Mouse (Mus musculus) kidney, embryonic 15.5 days (tissue): Measurements from ENCODE around the gene Pxk. TPM values are rescaled to one million over a fixed set of nuclear protein-coding genes. Genes with fewer than 3 reads are reported as not detected.
A peak's percentile ranks its signal among the peaks of the same experiment; 100 is the strongest.

ENCODE experiments used
- ATAC-seq: fragments of 200-750 bp; cut with Nextera tagmentation; replicated peaks from 2 replicates; pipeline ENCODE4 v1.8.0; 2017; ENCODE audit warnings: moderate TSS enrichment; ENCODE audit not compliant: low FRiP score
- H3K27ac ChIP-seq: fragments of 300-500 bp; sonication (generic); 2 replicates; pipeline ENCODE4 v1.5.1; 2015; ENCODE audit warnings: mild to moderate bottlenecking, inconsistent platforms
- H3K27me3 ChIP-seq: fragments of 300-500 bp; sonication (generic); 2 replicates; pipeline ENCODE4 v1.6.1; 2015; ENCODE audit warnings: inconsistent platforms
- H3K36me3 ChIP-seq: fragments of 300-500 bp; sonication (generic); 2 replicates; pipeline ENCODE4 v1.6.1; 2015; ENCODE audit warnings: inconsistent platforms
- H3K4me1 ChIP-seq: fragments of 300-500 bp; sonication (generic); 2 replicates; pipeline ENCODE4 v1.6.1; 2015; ENCODE audit warnings: inconsistent platforms
- H3K4me2 ChIP-seq: fragments of 300-500 bp; sonication (generic); 2 replicates; pipeline ENCODE4 v1.6.1; 2015; ENCODE audit warnings: moderate library complexity, mild to moderate bottlenecking, inconsistent platforms
- H3K4me3 ChIP-seq: fragments of 300-500 bp; sonication (generic); replicated peaks from 2 replicates; pipeline ENCODE4 v1.5.1; 2015; ENCODE audit warnings: mild to moderate bottlenecking, inconsistent platforms
- H3K9ac ChIP-seq: fragments of 300-500 bp; sonication (generic); 2 replicates; pipeline ENCODE4 v1.6.1; 2015; ENCODE audit warnings: mild to moderate bottlenecking, inconsistent platforms
- H3K9me3 ChIP-seq: fragments of 300-500 bp; sonication (generic); replicated peaks from 2 replicates; pipeline ENCODE4 v1.6.1; 2016; ENCODE audit warnings: inconsistent platforms
- WGBS: fragments of 180-500 bp; shearing (Covaris S2); methylation state at CpG from one replicate; pipeline ENCODE4 v1.1.7; 2015; ENCODE audit warnings: mixed read lengths; 5-methylcytosine and 5-hydroxymethylcytosine counted together
- polyA plus RNA-seq: library from polyadenylated mRNA; unstranded; fragments of >200 nt; fragmentation: Nextera tagmentation; extraction: Ambion mirVana; gene quantifications from 2 replicates; pipeline ENCODE4 v1.2.1, GENCODE M21; 2015

Gene Pxk
- polyA plus RNA-seq, 1 experiment from 2014 or later: 35.1 TPM

- peaks cover 16% of the 10 kb centered on the region for H3K4me1 ChIP-seq
- peak overlapping the region; percentile 74 for H3K9ac ChIP-seq
- H3K4me2 ChIP-seq: peak overlapping the region; percentile 81
- peak overlapping the region; percentile 99 for H3K27ac ChIP-seq
- WGBS: 4% methylated on average over 11 of the region's 11 CpGs
- H3K36me3 ChIP-seq: peaks cover 23% of the 10 kb centered on the region
- no peaks in the 10 kb centered on the region for H3K9me3 ChIP-seq
- peak; percentile 68 for ATAC-seq
- no peaks in the 10 kb centered on the region for H3K27me3 ChIP-seq
- peak overlapping the region; percentile 82 for H3K4me3 ChIP-seq
Observed at GRCm38 (mm10) chr14:8080718-8081117, 17.3 kb upstream of the Pxk start.

GRCm38 (mm10) chr14:8082949-8083348 is 15.1 kb upstream of the Pxk start:
- H3K4me2 ChIP-seq: no peak overlapping the region
- H3K9ac ChIP-seq: no peak overlapping the region
- no peaks in the 10 kb centered on the region for H3K9me3 ChIP-seq
- H3K4me1 ChIP-seq: peaks cover 16% of the 10 kb centered on the region
- H3K27ac ChIP-seq: no peak overlapping the region
- 95% methylated on average over 1 of the region's 1 CpGs for WGBS
- H3K4me3 ChIP-seq: no peak overlapping the region
- no peak for ATAC-seq
- H3K36me3 ChIP-seq: peaks cover 45% of the 10 kb centered on the region
- H3K27me3 ChIP-seq: no peaks in the 10 kb centered on the region

GRCm38 (mm10) chr14:8089016-8089415 is 9.0 kb upstream of the Pxk start:
- Histone ChIP-seq H3K27me3 (no peaks in the 10 kb centered on the region), H3K9ac (no peak overlapping the region), H3K9me3 (no peaks in the 10 kb centered on the region), H3K4me3 (no peak overlapping the region), H3K36me3 (peaks cover 73% of the 10 kb centered on the region), H3K27ac (no peak overlapping the region), H3K4me2 (no peak overlapping the region), H3K4me1 (no peaks in the 10 kb centered on the region)
- 92% methylated on average over 2 of the region's 2 CpGs for WGBS
- no peak for ATAC-seq

GRCm38 (mm10) chr14:8092573-8092972 is 5.4 kb upstream of the Pxk start:
- Histone ChIP-seq H3K4me2 (no peak overlapping the region), H3K9ac (no peak overlapping the region), H3K27me3 (peaks cover 5% of the 10 kb centered on the region; the same call in 1 of the 2 replicates), H3K36me3 (peaks cover 38% of the 10 kb centered on the region), H3K9me3 (no peaks in the 10 kb centered on the region), H3K4me1 (peaks cover 3% of the 10 kb centered on the region; the same call in 1 of the 2 replicates), H3K4me3 (no peak overlapping the region), H3K27ac (no peak overlapping the region)
- 93% methylated on average over 2 of the region's 2 CpGs for WGBS
- ATAC-seq: 0 out of 2 replicates have a peak, but pooled peaks have one; percentile 27

- no peak for ATAC-seq
- Histone ChIP-seq H3K4me2 (no peak overlapping the region), H3K9ac (no peak overlapping the region), H3K9me3 (no peaks in the 10 kb centered on the region), H3K4me3 (no peak overlapping the region), H3K36me3 (peaks cover 31% of the 10 kb centered on the region), H3K27me3 (peaks cover 5% of the 10 kb centered on the region; the same call in 1 of the 2 replicates), H3K27ac (no peak overlapping the region), H3K4me1 (peaks cover 6% of the 10 kb centered on the region; the same call in 1 of the 2 replicates)
- 60% methylated on average over 5 of the region's 5 CpGs for WGBS
Observed at GRCm38 (mm10) chr14:8093427-8093826, 4.6 kb upstream of the Pxk start.

GRCm38 (mm10) chr14:8094931-8095561 is 3.0 kb upstream of the Pxk start:
- H3K36me3 ChIP-seq: peaks cover 15% of the 10 kb centered on the region
- H3K9me3 ChIP-seq: no peaks in the 10 kb centered on the region
- no peak for ATAC-seq
- peak overlapping the region; percentile 37; the same call in 1 of the 2 replicates for H3K27ac ChIP-seq
- H3K4me3 ChIP-seq: no peak overlapping the region
- 48% methylated on average over 3 of the region's 3 CpGs for WGBS
- H3K4me2 ChIP-seq: no peak overlapping the region
- H3K9ac ChIP-seq: peak overlapping the region; percentile 4; the same call in 1 of the 2 replicates
- peaks cover 16% of the 10 kb centered on the region for H3K4me1 ChIP-seq
- H3K27me3 ChIP-seq: peaks cover 5% of the 10 kb centered on the region; the same call in 1 of the 2 replicates

- peaks cover 10% of the 10 kb centered on the region for H3K36me3 ChIP-seq
- no peak overlapping the region for H3K4me2 ChIP-seq
- H3K9me3 ChIP-seq: no peaks in the 10 kb centered on the region
- H3K4me1 ChIP-seq: peaks cover 16% of the 10 kb centered on the region
- peak overlapping the region; percentile 4; the same call in 1 of the 2 replicates for H3K9ac ChIP-seq
- no peak for ATAC-seq
- H3K4me3 ChIP-seq: no peak overlapping the region
- H3K27ac ChIP-seq: peak overlapping the region; percentile 37; the same call in 1 of the 2 replicates
- peaks cover 5% of the 10 kb centered on the region; the same call in 1 of the 2 replicates for H3K27me3 ChIP-seq
- 52% methylated on average over 7 of the region's 7 CpGs for WGBS
Observed at GRCm38 (mm10) chr14:8095562-8095950, 2.5 kb upstream of the Pxk start.

GRCm38 (mm10) chr14:8098687-8098995 is 630 bp downstream of the Pxk start:
- Histone ChIP-seq H3K27ac (0 out of 2 replicates have a peak overlapping the region, but pooled peaks have one; percentile 48), H3K27me3 (peaks cover 5% of the 10 kb centered on the region; the same call in 1 of the 2 replicates), H3K36me3 (no peaks in the 10 kb centered on the region), H3K4me1 (peaks cover 32% of the 10 kb centered on the region), H3K9me3 (no peaks in the 10 kb centered on the region), H3K4me3 (peak overlapping the region; percentile 97), H3K9ac (peak overlapping the region; percentile 67), H3K4me2 (peak overlapping the region; percentile 60)
- ATAC-seq: peak; percentile 33; the same call in 1 of the 2 replicates
- WGBS: 3% methylated on average over 5 of the region's 5 CpGs

- peak overlapping the region; percentile 97; the same call in 1 of the 2 replicates for H3K4me3 ChIP-seq
- peak overlapping the region; percentile 60; the same call in 1 of the 2 replicates for H3K4me2 ChIP-seq
- no peak overlapping the region for H3K27ac ChIP-seq
- ATAC-seq: no peak
- 61% methylated on average over 10 of the region's 10 CpGs for WGBS
- peaks cover 5% of the 10 kb centered on the region; the same call in 1 of the 2 replicates for H3K27me3 ChIP-seq
- no peaks in the 10 kb centered on the region for H3K9me3 ChIP-seq
- no peaks in the 10 kb centered on the region for H3K36me3 ChIP-seq
- H3K4me1 ChIP-seq: peaks cover 32% of the 10 kb centered on the region
- no peak overlapping the region for H3K9ac ChIP-seq
Observed at GRCm38 (mm10) chr14:8099561-8100021, 1.6 kb downstream of the Pxk start.

GRCm38 (mm10) chr14:8101886-8102285 is 3.9 kb downstream of the Pxk start:
- no peak for ATAC-seq
- no peak overlapping the region for H3K4me3 ChIP-seq
- no peaks in the 10 kb centered on the region for H3K9me3 ChIP-seq
- no peaks in the 10 kb centered on the region for H3K27me3 ChIP-seq
- H3K36me3 ChIP-seq: no peaks in the 10 kb centered on the region
- 73% methylated on average over 8 of the region's 8 CpGs for WGBS
- H3K4me1 ChIP-seq: peaks cover 32% of the 10 kb centered on the region
- H3K4me2 ChIP-seq: no peak overlapping the region
- no peak overlapping the region for H3K9ac ChIP-seq
- 0 out of 2 replicates have a peak overlapping the region, but pooled peaks have one; percentile 6 for H3K27ac ChIP-seq

- no peak for ATAC-seq
- Histone ChIP-seq H3K27me3 (no peaks in the 10 kb centered on the region), H3K4me1 (peaks cover 28% of the 10 kb centered on the region), H3K36me3 (no peaks in the 10 kb centered on the region), H3K27ac (no peak overlapping the region), H3K9ac (no peak overlapping the region), H3K4me3 (no peak overlapping the region), H3K9me3 (no peaks in the 10 kb centered on the region), H3K4me2 (no peak overlapping the region)
- WGBS: 67% methylated on average over 12 of the region's 12 CpGs
Observed at GRCm38 (mm10) chr14:8102676-8103075, 4.7 kb downstream of the Pxk start.

- H3K27ac ChIP-seq: no peak overlapping the region
- no peak overlapping the region for H3K4me3 ChIP-seq
- no peaks in the 10 kb centered on the region for H3K9me3 ChIP-seq
- 0 out of 2 replicates have a peak, but pooled peaks cover 4% of the 10 kb centered on the region for H3K36me3 ChIP-seq
- WGBS: 71% methylated on average over 4 of the region's 4 CpGs
- no peak for ATAC-seq
- H3K9ac ChIP-seq: no peak overlapping the region
- H3K4me1 ChIP-seq: peaks cover 5% of the 10 kb centered on the region
- no peaks in the 10 kb centered on the region for H3K27me3 ChIP-seq
- no peak overlapping the region for H3K4me2 ChIP-seq
Observed at GRCm38 (mm10) chr14:8108047-8108446, 10.0 kb downstream of the Pxk start.
